Mouse (Mus musculus) thymus, adult 2 months (tissue): ENCODE results near the gene Dpf1.

Source experiments
- CTCF ChIP-seq: fragments of 200-500 bp; IDR thresholded peaks from 2 replicates; pipeline ENCODE4 v1.5.1; 2012; ENCODE audit warnings: mild to moderate bottlenecking, control low read depth, low read length, moderate library complexity, borderline replicate concordance; ENCODE audit not compliant: control insufficient read depth, poor library complexity, insufficient read depth; ENCODE audit errors: extremely low read depth
- POLR2A ChIP-seq: fragments of 200-500 bp; IDR thresholded peaks from 2 replicates; pipeline ENCODE4 v1.6.1; 2012; ENCODE audit warnings: mild to moderate bottlenecking, low read length, control low read depth, moderate library complexity; ENCODE audit not compliant: control insufficient read depth, poor library complexity, insufficient read depth; ENCODE audit errors: extremely low read depth

- TF ChIP-seq CTCF (no peak), POLR2A (no peak)
Observed at GRCm38 (mm10) chr7:29367166-29368003, 63.6 kb downstream of the Dpf1 start.
